Mouse (Mus musculus) right cerebral cortex, postnatal 10 days (tissue): ENCODE measurements around the gene Bcl2l15.
A peak's percentile ranks its signal among the peaks of the same experiment; 100 is the strongest.
"Not testable (repeated sequence)": the region's sequence is repeated elsewhere in the genome, so short reads cannot be mapped to it uniquely, and the experiment has no call there.

ENCODE experiments used
- DNase-seq, 2 experiments: peaks; one replicate each; pipeline ENCODE4 v3.0.0; 2021; ENCODE audit warnings: low spot score in 2 of 2

Bcl2l15 gene

DNA sequence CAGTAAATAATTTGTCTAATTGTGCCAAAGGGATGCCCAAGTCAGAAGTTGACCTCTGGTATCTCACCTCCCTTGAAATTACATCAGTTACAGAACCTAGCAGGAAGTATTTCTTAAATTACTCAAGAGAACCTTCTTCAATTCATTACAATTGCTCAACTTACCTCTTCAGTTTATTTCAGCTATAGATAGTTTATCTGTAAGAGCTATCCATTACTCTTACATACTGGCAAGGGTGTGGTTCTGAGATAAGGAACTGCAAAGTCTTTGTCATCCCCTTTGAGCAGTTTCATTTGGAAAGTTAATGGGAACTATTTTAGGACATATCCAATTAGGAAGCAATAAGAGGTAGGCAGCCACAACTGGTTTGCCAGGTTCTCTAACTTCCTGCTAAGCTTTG, at the start of gene Bcl2l15:
Gene Bcl2l15 (plus strand): TSS at position 176 of the 400 bp plus-strand sequence.
- no peak for DNase-seq

DNA sequence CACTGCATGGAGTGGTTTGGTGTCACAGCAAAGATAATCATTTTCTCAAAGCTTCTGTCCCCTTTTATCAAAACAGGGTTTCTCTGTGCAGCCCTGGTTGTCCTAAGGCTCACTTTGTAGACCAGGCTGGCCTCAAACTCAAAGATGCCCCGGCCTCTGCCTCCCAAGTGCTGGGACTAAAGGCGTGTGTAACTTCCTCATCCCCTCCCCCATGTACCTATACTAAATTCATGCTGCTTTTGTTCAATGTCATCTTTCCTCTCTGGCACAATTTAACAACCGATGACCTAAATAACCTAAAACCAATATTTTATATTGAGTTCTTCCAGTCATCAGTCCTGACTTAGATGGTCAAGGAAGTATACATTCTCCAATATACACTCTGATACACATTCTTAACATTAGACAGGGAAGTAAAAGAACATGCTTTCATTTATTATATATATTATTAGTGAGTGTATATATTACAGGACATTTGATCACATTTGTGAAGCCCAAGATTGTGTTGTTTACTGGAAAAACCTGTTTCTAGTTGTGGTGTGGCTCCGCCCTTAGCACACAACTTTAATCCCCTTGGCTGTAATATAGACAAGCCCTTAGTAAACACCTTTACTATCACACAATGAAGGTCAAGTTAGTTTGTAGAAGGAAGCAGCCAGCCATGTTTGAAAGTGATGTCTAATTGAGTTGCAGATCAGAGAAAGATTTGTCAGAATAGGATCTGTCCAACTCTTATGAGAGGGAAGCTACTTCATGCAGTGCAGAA, 49.4 kb upstream of the Bcl2l15 start:
- no peak for DNase-seq

DNA sequence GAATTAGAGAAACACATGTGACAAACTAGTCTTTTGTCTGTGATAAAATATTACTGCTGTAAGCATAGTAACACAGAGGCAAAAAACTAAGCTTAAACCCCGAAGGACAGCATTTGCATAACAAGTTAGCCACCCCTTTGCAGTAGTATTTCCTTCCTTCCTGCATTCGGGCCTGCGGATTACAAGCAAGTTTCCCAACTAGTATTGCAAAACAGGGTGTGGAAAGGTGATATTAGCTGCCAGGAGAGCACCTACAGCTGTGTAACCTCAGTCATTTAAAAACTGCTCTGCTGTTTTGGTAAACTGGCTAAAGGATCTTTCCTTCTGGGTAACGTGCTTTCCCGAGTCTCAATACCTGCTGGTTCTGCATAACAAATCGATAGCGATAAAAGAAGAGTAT, 45.2 kb upstream of the Bcl2l15 start:
- DNase-seq = no peak

GRCm38 (mm10) chr3:103789096-103789495, 43.3 kb upstream of the Bcl2l15 start:
- DNase-seq = no peak

GRCm38 (mm10) chr3:103789891-103790345, 42.5 kb upstream of the Bcl2l15 start:
- DNase-seq = peak in 1 of 2 experiments; percentile 32

GRCm38 (mm10) chr3:103790346-103791145, 41.9 kb upstream of the Bcl2l15 start:
- peak; percentile 46 to 59 for DNase-seq

DNA sequence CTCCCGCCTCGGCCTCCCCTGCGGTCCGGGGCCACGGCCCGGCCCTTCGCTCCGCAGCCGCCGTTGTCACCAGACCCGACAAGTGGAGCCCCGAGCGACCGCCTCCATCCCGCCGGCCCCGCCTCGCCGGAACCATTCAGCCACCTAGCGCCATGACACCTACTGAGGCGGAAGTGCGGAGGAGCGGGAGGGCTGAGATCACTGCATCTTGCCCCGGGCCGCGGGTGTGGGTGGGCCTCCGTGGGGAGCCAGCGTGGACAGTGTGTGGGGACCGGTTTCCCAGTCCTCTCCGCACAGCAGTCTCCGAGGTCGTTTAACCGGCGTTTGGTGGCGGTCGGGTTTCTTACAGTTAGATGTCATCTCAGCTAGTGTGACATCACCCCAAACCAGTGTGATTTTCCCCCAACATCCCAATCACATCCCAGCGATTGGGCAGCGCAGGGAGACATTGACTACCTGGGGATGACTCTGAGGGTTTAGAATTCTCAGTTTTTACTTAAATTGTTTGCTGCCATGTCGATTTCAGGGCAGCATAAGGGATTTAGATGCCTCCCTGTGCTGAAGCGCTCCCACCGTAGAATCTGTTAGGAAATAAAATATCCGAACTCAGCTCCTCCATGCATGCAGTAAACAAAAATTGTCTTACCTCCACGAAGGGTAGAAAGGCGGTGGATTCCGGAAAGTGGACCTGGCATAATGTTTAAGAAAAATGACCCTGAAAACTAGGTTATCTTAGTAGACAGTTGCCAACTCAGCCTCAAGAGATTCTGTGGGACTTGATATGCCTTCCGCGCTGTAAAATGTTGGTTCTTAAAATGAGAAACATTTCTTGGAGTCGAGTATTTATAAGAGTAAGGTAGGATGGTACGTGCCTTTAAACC, 40.9 kb upstream of the Bcl2l15 start, which contains the start of gene Hipk1:
Gene Hipk1 (minus strand): TSS at position 334 of the 881 bp plus-strand sequence.
- DNase-seq = peak; percentile 96 to 97

DNA sequence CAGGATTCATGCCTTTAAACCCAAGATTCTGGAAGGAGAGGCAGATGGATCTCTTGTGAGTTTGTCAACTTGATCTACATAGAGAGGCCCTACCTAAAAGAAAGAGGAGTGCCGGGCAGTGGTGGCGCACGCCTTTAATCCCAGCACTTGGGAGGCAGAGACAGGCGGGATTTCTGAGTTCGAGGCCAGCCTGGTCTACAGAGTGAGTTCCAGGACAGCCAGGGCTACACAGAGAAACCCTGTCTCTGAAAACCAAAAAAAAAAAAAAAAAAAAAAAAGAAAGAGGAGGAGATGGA, 40.3 kb upstream of the Bcl2l15 start:
- not testable (repeated sequence) for DNase-seq

GRCm38 (mm10) chr3:103792566-103792965, 39.8 kb upstream of the Bcl2l15 start:
- DNase-seq = no peak

GRCm38 (mm10) chr3:103796389-103796788, 36.0 kb upstream of the Bcl2l15 start:
- DNase-seq = no peak

- no peak for DNase-seq
These were observed 32.9 kb upstream of the Bcl2l15 start for GRCm38 (mm10) chr3:103799507-103799906.

GRCm38 (mm10) chr3:103801631-103802531, 30.5 kb upstream of the Bcl2l15 start:
- DNase-seq = peak; percentile 63 to 77

GRCm38 (mm10) chr3:103802861-103803260, 29.5 kb upstream of the Bcl2l15 start:
- no peak for DNase-seq

- no peak for DNase-seq
These were observed 26.7 kb upstream of the Bcl2l15 start for GRCm38 (mm10) chr3:103805671-103806070.

- DNase-seq = peak; percentile 94 to 95
These were observed 23.3 kb upstream of the Bcl2l15 start, which contains the start of the genes Dclre1b, Ap4b1 and Gm43064 for GRCm38 (mm10) chr3:103808891-103809798. Dclre1b (minus strand) TSS chr3:103809444. Ap4b1 (plus strand) TSS chr3:103809520. Gm43064 (plus strand) TSS chr3:103809573.

DNA sequence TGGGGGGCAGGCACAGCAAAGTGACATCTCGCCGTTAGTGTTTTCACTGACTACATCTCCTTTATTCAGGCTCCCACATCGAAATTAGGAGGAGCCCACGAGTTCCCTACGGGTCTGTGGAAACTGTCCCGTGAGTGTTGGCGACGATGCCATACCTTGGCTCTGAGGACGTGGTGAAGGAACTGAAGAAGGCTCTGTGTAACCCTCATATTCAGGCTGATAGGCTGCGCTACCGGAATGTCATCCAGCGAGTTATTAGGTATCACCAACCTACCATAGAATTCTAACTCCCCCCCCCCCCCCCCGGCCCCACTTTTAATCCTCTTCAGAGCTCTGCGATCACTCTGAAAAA, 22.6 kb upstream of the Bcl2l15 start:
- DNase-seq = no peak

DNA sequence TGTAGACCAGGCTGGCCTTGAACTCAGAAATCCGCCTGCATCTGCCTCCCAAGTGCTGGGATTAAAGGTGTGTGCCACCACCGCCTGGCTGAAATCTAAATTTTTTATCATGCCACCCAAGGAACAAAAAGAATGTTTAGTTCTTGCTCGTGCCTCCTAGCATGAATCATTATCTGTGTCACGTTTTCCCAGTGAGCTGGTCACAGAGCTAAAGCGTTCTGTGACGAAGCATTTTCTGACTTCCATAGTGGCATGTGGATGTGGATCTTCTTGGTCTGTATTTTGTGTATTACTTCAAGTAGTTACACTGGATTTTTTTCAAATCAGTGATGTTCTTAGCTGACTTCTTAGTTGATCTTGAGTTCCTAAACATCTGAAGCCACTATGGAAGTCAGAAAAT, 21.4 kb upstream of the Bcl2l15 start:
- DNase-seq = no peak

GRCm38 (mm10) chr3:103827548-103827947, 4.9 kb upstream of the Bcl2l15 start:
- no peak for DNase-seq

DNA sequence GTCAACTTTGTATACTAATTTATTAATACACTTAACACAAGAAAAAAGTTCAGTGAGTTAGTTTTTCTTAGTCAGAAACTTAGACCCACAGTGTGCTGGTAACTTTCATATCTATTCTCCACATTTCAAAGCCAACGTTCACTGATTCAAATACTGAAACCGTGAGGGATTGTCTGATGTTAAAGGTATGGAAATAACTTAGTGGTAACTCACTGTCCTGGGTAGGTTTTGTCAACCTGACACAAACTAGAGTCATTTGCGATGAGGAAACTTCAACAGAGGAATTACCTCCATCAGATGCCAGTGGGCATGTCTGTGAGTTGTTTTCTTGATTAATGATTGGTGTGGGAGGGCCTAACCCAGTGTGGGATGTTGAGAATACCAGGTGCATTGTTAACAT, 3.4 kb upstream of the Bcl2l15 start:
- no peak for DNase-seq

DNA sequence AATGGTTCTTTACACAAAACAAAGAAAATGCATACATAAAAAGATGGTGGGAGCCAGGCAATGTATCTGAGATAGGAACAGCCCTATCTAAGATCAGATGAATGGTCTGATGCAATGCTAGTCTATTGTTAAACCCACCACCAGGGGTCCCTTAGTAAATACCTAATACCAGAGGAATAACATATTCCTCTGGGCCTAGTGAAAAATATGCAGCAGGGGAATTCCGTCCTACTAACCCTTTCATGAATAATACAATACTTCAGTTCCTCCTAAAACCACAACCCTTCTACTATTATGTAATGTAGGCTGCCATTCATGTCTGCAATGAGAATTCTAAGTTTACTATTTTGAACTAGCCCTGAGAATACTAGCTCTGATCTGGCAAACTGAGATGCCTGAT, 1.7 kb upstream of the Bcl2l15 start:
- DNase-seq = not testable (repeated sequence)
